Mouse (Mus musculus) ES-Bruce4 (cell line): Measurements from ENCODE around the gene Ckmt2. TPM values are rescaled to one million over a fixed set of nuclear protein-coding genes. Genes with fewer than 3 reads are reported as not detected.

ENCODE experiments used
- H3K27ac ChIP-seq: 2 replicates; pipeline ENCODE4 v1.5.1; 2012; ENCODE audit warnings: low read length, inconsistent platforms; ENCODE audit not compliant: insufficient read depth
- H3K27me3 ChIP-seq: 2 replicates; pipeline ENCODE4 v1.6.1; 2012; ENCODE audit warnings: mild to moderate bottlenecking, low read length, inconsistent platforms; ENCODE audit not compliant: control insufficient read depth, poor library complexity, insufficient read depth, severe bottlenecking
- H3K36me3 ChIP-seq: 2 replicates; pipeline ENCODE4 v1.6.1; 2012; ENCODE audit warnings: inconsistent platforms, mild to moderate bottlenecking, low read length, moderate library complexity; ENCODE audit not compliant: control insufficient read depth, poor library complexity, insufficient read depth, severe bottlenecking
- H3K4me1 ChIP-seq: one replicate; pipeline ENCODE4 v1.8.1; 2011; ENCODE audit warnings: low read length; ENCODE audit not compliant: control insufficient read depth, insufficient read depth
- H3K4me3 ChIP-seq: 2 replicates; pipeline ENCODE4 v1.5.1; 2011; ENCODE audit warnings: low read depth, mild to moderate bottlenecking, low read length
- H3K9ac ChIP-seq: 2 replicates; pipeline ENCODE4 v1.6.1; 2012; ENCODE audit warnings: low read depth, mild to moderate bottlenecking, inconsistent platforms; ENCODE audit not compliant: poor library complexity, severe bottlenecking
- H3K9me3 ChIP-seq: replicated peaks from 2 replicates; pipeline ENCODE4 v1.6.1; 2012; ENCODE audit warnings: mild to moderate bottlenecking, low read length, inconsistent platforms; ENCODE audit not compliant: control insufficient read depth, poor library complexity, insufficient read depth, severe bottlenecking
- CTCF ChIP-seq: IDR thresholded peaks from one replicate; pipeline ENCODE4 v1.8.1; 2011; ENCODE audit warnings: low read depth, low read length
- EP300 ChIP-seq: IDR thresholded peaks from 2 replicates; pipeline ENCODE4 v1.6.1; 2011; ENCODE audit warnings: low read depth, low read length; ENCODE audit not compliant: insufficient read depth
- POLR2A ChIP-seq: IDR thresholded peaks from one replicate; pipeline ENCODE4 v1.8.1; 2011; ENCODE audit warnings: low read length; ENCODE audit not compliant: insufficient read depth
- polyA plus RNA-seq: library from polyadenylated mRNA; stranded (reverse); fragments of >200 nt; gene quantifications from 2 replicates; pipeline ENCODE4 v1.2.4, GENCODE M21; 2011; ENCODE audit warnings: low read depth; ENCODE audit not compliant: missing spikeins, insufficient read depth, insufficient read length

The Ckmt2 gene
- polyA plus RNA-seq, 1 experiment, result not detected

DNA sequence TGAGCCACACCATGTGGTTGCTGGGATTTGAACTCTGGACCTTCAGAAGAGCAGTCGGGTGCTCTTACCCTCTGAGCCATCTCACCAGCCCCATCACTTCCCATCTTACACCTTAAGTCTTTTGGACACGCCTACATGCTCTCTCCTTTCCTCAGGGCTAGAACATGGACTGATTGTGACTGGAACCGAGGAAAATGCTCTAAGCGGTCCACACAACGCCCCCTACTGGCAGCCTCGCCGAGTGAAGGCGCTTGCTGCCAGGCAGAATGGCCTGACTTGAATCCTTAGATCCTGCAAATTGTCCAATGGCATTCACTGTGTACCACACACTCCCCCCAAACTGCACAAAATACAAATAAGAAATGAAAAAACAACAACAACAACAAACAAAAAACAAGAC is 19.3 kb downstream of the Ckmt2 start:
- no peak overlapping the region for H3K27ac ChIP-seq
- no peaks in the 10 kb centered on the region for H3K36me3 ChIP-seq
- H3K9me3 ChIP-seq, result no peaks in the 10 kb centered on the region
- H3K4me3 ChIP-seq, result no peak overlapping the region
- H3K4me1 ChIP-seq, result no peaks in the 10 kb centered on the region
- TF ChIP-seq POLR2A (no peak), EP300 (no peak), CTCF (peak; percentile 77)
- H3K9ac ChIP-seq, result no peak overlapping the region
- no peaks in the 10 kb centered on the region for H3K27me3 ChIP-seq

GRCm38 (mm10) chr13:91854412-91854811 is 22.3 kb downstream of the Ckmt2 start:
- Histone ChIP-seq H3K27ac (no peak overlapping the region), H3K9ac (no peak overlapping the region), H3K36me3 (no peaks in the 10 kb centered on the region), H3K9me3 (no peaks in the 10 kb centered on the region), H3K27me3 (no peaks in the 10 kb centered on the region), H3K4me3 (no peak overlapping the region), H3K4me1 (no peaks in the 10 kb centered on the region)
- TF ChIP-seq EP300 (no peak), CTCF (no peak), POLR2A (no peak)

- H3K4me1 ChIP-seq, result no peaks in the 10 kb centered on the region
- no peak for TF ChIP-seq CTCF
- no peak for TF ChIP-seq POLR2A
- TF ChIP-seq EP300, result no peak
- H3K4me3 ChIP-seq, result no peak overlapping the region
Measured at GRCm38 (mm10) chr13:91827876-91828275, 48.8 kb downstream of the Ckmt2 start.

DNA sequence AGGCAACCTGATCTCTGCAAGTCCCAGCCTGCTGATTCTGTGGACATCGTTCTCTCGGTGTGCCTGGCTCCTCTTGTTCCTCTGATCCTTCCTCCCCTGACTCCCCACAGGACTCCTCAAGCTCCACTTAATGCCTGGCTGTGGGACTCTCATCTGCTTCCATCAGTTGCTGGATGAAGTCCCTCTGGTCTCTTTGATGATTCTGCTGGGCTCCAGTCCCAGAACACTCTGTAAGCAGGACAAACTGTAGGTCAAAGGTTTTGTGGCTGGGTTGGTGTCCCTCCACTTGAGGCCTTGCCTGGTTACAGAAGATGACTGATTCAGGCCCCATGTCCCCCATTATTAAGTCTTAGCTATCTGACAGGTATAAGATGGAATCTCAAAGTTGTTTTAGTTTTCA is 50.6 kb downstream of the Ckmt2 start:
- Histone ChIP-seq H3K9me3 (no peaks in the 10 kb centered on the region), H3K27me3 (no peaks in the 10 kb centered on the region), H3K9ac (no peak overlapping the region), H3K27ac (no peak overlapping the region), H3K4me1 (no peaks in the 10 kb centered on the region), H3K36me3 (no peaks in the 10 kb centered on the region), H3K4me3 (no peak overlapping the region)
- TF ChIP-seq CTCF, result no peak
- TF ChIP-seq POLR2A, result no peak
- no peak for TF ChIP-seq EP300

More at GRCm38 (mm10) chr13:91827876-91828275, 48.8 kb downstream of the Ckmt2 start:
- Histone ChIP-seq H3K9ac (no peak overlapping the region), H3K36me3 (no peaks in the 10 kb centered on the region), H3K9me3 (no peaks in the 10 kb centered on the region), H3K27ac (no peak overlapping the region), H3K27me3 (no peaks in the 10 kb centered on the region)

- no peak overlapping the region for H3K27ac ChIP-seq
- H3K36me3 ChIP-seq, result no peaks in the 10 kb centered on the region
- no peak overlapping the region for H3K9ac ChIP-seq
- TF ChIP-seq EP300 (no peak), POLR2A (no peak), CTCF (no peak)
- no peaks in the 10 kb centered on the region for H3K9me3 ChIP-seq
- no peaks in the 10 kb centered on the region for H3K4me1 ChIP-seq
- no peak overlapping the region for H3K4me3 ChIP-seq
- no peaks in the 10 kb centered on the region for H3K27me3 ChIP-seq
Measured at GRCm38 (mm10) chr13:91824845-91825550, 51.7 kb downstream of the Ckmt2 start.

GRCm38 (mm10) chr13:91823735-91824134 is 53.0 kb downstream of the Ckmt2 start:
- no peaks in the 10 kb centered on the region for H3K36me3 ChIP-seq
- no peaks in the 10 kb centered on the region for H3K4me1 ChIP-seq
- H3K9ac ChIP-seq, result no peak overlapping the region
- no peaks in the 10 kb centered on the region for H3K27me3 ChIP-seq
- H3K9me3 ChIP-seq, result no peaks in the 10 kb centered on the region
- H3K27ac ChIP-seq, result no peak overlapping the region
- H3K4me3 ChIP-seq, result no peak overlapping the region
- TF ChIP-seq EP300 (no peak), POLR2A (no peak), CTCF (no peak)
